Mouse (Mus musculus): Measurements from ENCODE around the gene Ankrd44. TPM values are rescaled to one million over a fixed set of nuclear protein-coding genes. Genes with fewer than 3 reads are reported as not detected.

The Ankrd44 gene
- total RNA-seq, 2 experiments from 2014 or later: 20.6 to 22.8 TPM

DNA sequence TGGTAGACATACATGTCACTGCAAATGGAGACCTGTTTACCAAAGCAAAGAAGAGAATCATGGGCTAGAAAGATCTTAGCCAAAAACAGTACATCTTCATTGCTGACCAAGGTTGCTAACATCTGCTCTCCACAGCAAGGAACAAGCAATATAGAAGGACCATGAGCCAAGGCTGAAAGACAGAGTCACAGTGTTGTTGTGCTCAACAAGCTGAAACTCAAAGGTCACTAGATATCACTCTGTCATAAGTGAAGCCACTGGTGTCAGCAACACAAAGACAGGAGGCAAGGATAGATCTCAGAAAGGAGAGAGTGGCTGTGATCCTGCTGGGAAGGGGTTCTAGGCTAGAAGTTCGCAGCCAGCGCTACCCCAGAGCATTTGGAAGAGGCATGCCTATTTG, 131.5 kb downstream of the Ankrd44 start:
- intact Hi-C loops (cut with DNase I): no loop called here

DNA sequence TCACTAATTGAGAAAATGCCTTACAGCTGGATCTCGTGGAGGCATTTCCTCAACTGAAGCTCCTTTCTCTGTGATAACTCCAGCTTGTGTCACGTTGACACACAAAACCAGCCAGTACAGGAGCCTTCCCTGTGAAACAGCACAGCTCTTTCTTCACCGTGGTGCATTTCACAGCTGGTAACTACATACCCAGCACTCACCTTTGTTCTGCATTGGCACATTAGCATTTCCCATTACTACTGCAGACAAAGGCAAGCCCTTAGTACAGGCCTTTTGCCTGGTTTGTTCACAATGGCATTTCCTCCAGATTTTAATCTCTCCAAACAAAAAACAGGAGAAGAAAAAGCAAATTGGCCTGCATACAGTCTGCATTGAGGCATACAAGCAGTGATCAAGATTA, 134.8 kb downstream of the Ankrd44 start:
- no peak for DNase-seq (ENCODE audit: low spot score in 2 of 2)
- intact Hi-C loops (cut with DNase I): no loop called here

More for the DNA sequence above, 131.5 kb downstream of the Ankrd44 start:
- DNase-seq (ENCODE audit: low spot score in 2 of 2): no peak

DNA sequence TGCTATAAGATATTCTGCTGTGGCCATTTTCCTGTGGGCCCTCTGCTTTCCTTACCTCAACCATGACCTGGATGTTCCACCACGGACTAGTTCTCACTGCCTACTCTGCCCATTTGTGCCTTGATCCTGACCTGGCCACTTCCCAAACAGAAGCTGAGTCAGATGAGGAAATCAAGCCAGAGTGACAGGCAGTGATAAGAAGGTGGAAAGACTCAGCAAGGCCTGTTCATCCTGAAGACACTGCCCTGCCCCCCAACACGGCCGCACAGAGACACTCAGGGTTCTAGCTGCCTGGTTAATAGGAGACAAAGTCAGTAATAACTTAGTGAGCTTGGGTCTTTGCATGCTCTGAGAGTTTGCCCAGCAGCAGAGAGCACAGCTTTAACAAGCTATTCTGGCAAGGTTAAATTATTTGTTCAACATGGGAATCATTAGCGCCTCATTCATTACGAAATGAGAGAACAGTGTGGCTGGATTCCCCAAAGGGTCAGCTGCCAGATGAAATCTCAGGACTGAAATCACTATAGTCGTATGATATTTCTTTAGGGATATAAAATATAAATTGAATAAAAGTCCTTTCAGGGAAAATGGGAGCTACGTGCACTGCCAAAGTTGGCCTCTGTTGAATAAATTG, 136.7 kb downstream of the Ankrd44 start:
- intact Hi-C loops (cut with DNase I): no loop called here
- DNase-seq (ENCODE audit: low spot score in 2 of 2): no peak

DNA sequence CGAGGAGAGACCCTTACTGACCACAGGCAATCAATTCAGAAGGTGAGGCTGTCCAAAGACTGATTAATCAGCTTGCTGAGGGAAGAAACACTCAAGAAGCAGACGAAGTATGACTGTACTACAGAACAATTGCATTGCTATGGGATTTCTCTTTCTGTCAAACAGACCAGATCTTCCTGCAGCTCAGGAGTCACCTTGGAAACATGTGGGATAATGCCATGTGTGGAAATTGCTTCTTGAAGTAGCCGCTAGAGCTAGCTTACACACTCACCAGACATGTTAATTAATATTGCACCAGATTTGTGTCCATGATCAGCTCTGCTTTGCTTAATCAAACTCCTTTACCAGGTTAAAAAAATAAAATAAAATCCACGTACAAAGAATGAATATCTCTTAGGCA, 137.8 kb downstream of the Ankrd44 start:
- no peak for DNase-seq (ENCODE audit: low spot score in 2 of 2)
- intact Hi-C loops (cut with DNase I): no loop called here

DNA sequence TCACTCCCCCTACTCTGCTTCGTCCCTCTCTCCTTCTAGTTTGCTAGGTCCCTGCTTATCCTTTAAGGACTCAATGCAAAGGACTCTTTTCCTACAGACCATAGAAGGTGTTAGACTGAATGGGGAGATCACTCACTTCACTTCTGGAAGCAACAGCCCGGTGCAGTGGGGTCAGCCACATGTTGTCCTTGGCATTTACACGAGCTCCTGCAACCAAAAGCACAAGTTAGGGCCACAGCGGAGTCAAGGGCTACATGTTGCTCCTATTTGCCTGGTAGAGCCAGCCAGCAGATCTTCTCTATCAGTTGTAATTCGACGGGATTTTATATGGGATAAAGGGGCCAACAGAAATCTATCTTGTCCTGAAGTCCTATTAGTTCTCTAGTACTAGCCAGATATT, 148.0 kb downstream of the Ankrd44 start:
- DNase-seq (ENCODE audit: low spot score in 2 of 2): no peak
- intact Hi-C loops (cut with DNase I): no loop called here

DNA sequence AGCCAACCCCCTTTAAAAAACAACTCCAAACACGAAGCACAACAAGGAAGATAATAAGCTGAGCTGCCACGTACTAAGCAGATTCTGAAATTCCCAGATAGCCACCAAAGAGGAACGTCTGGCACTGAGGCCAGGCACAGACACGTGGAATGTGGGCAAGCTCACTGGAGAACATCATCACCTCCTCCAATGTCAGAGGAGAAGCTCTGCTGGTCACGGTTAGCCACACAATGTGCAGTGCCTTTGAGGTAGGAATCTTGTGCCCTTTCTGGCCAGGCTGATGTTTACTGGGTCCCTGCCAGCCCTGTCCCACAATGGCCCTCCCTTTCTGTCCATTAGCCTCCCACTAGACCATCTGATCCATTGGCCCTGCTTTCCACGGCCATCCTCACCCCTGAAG, 149.1 kb downstream of the Ankrd44 start:
- no peak for DNase-seq (ENCODE audit: low spot score in 2 of 2)
- intact Hi-C loops (cut with DNase I): no loop called here

DNA sequence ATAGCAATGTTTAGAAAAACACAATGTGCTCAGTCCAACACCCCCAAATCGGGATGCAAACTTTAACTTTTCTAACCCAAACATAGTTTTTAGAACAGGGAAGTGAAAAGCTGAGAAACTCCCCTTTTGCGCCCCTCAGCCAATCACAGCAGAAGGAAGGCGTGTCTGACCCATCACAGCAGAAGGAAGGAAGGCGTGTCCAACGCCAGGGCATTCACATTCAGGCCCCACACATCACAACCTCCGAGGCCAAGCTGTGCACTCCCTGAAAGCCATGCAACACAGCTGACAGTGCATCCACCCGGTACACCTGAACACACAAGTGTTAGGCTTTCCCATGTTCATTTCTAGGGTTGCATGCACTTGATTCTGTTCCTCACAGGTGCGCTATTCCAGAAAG, 150.1 kb downstream of the Ankrd44 start:
- intact Hi-C loops (cut with DNase I): no loop called here
- DNase-seq (ENCODE audit: low spot score in 2 of 2): no peak

DNA sequence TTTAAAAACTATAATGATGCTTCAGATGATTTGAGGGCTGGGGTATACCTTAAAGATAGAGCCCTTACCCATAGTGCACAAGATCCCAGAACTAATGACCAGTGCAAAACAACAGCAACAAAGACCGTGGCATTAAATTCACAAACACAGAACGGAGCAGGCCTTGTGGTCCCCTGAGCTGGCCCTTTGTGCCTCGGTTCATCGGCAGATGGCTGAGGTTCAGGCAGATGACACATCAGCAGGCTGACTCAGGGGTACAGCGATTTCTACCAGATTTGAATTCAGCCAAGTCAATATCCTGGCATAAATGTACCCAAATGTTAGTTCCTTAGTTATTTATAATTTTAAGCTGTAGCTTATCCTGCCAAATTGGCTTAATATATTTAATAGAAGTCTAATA, 153.3 kb downstream of the Ankrd44 start:
- intact Hi-C loops (cut with DNase I): no loop called here
- no peak for DNase-seq (ENCODE audit: low spot score in 2 of 2)

DNA sequence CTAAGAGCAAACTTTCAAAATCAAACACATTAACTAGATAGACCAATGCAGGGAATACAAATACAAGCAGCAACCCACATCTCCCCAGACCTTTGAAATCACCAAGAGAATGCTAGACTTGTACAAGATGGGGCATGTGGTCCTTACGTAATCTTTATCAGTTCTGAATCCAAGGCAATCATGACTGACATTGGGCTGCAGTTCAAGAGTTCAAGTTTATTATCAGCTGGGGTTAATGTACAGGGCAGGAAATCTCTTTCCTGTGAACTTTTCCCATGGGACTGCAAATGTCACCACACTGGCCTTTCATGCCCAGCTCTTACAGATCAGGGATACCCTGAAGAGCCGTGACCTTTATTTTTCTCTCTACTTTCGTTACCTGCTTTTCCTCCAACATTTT, 154.7 kb downstream of the Ankrd44 start:
- DNase-seq (ENCODE audit: low spot score in 2 of 2): no peak
- intact Hi-C loops (cut with DNase I): no loop called here

DNA sequence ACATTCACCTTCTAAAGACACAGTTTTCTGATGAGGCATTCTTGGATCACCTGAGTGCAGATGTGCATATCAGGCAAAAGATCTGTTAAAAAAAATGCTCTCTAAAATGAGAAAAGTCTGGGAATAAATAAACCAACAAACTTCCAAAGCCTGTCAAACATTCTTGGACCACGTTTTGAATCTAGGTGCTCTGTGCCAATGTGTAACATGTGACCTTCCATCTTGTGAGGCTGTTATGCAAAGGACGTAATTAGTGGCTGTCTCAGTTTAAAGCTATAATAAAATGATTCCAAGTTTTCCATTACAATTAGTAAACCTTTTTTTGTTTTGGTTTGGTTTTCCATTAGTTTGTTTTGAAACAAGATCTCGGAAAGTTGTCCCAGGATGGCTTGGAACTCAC, 159.0 kb downstream of the Ankrd44 start:
- no peak for DNase-seq (ENCODE audit: low spot score in 2 of 2)
- intact Hi-C loops (cut with DNase I): no loop called here

DNA sequence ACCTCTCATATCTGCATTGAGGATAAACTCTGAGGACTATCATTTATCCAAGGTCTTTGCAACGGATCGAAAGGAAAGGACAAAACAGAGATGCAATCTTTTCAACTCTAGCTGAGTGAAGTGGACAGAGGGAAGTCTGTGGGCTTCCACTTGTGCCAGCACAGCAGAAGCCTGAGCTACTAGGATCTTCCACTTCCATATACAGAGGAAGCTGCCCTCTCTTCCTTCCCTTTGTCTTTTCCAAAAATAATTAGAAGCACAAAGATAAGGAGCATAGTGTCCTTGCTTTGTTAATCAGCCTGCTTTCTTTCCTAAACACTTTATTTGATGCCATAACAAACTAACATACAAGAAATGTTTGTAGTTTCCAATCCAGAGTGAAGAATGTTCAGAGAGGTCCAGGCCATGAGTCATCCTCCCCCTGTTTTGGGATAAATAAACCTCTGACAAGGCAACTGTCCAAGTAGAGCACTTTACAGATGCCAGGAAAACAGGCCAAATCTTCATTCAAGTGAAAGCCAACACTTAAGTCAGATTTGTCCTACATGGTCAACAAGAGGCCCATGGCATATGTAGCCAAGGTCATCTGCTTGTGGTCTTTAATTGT, 160.5 kb downstream of the Ankrd44 start:
- intact Hi-C loops (cut with DNase I): no loop called here
- DNase-seq (ENCODE audit: low spot score in 2 of 2): no peak

DNA sequence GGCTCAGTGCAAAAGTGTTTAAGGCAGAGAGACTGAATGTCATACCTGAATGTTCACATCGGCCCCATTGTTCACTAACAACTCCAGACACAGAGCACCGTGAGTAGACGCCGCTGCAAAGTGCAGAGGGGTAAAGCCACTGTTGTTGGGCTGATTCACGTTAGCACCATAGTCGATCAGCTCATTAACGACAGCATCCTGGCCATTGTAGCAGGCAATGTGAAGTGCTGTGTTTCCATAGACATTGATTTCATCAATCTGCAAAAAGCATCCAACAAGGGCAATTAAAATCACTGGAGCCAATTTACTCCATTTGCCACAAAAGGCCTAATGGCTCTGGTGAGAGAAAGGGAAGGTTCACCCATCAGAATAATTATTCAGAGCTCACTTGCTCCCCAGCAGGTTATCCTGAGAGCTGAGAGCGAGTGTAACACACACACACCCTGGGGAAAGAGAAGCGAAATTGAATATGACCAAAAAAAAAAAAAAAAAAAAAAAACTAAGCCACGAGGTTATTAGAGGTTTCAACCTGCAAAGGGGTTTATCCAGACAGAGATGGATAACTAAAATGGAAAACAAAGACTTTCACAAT, 163.9 kb downstream of the Ankrd44 start:
- no peak for DNase-seq (ENCODE audit: low spot score in 2 of 2)

DNA sequence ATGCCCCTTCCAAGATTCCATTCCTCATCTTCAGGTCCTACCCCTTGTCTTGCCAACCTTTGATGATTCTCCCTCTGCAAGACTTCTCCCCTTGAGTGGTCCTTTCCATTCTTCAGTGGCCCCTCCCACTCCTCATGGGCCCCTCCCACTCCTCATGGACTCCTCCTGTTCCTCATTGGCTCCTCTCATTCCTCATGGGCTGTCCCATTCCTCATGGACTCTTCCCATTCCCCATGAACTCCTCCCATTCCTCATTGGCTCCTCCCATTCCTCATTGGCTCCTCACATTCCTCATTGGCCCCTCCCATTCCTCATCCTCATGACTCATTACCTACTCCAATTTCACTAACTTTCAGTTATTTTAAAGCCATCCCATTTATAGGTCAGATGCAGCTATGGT, 166.3 kb downstream of the Ankrd44 start:
- intact Hi-C loops (cut with DNase I): loop anchor here (10.0 kb wide), 1 partner anchor 215 kb away; no protein-coding TSS in a partner anchor
- DNase-seq (ENCODE audit: low spot score in 2 of 2): no peak

More for the DNA sequence above, 163.9 kb downstream of the Ankrd44 start:
- intact Hi-C loops (cut with DNase I): no loop called here

DNA sequence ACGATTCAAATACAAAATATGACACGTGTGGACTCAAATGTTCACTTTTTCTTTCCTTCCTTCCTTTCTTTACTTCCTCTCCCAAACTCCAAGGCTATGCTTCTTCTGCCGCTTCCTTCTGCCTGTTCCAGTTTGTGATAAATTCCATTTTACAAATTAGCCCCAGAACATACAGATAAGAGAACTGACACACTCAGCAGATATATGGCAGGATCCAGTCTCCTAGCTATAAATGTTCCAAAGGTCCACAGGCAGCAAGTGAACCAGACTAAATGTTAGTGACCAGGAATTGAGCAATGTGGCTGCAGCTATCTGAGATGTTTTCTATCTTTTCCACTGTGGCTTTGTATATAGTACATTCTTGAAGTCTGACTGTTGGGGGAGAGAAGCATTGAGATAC, 168.9 kb downstream of the Ankrd44 start:
- DNase-seq (ENCODE audit: low spot score in 2 of 2): no peak
- intact Hi-C loops (cut with DNase I): loop anchor here (10.0 kb wide), 1 partner anchor 218 kb away; no protein-coding TSS in a partner anchor

DNA sequence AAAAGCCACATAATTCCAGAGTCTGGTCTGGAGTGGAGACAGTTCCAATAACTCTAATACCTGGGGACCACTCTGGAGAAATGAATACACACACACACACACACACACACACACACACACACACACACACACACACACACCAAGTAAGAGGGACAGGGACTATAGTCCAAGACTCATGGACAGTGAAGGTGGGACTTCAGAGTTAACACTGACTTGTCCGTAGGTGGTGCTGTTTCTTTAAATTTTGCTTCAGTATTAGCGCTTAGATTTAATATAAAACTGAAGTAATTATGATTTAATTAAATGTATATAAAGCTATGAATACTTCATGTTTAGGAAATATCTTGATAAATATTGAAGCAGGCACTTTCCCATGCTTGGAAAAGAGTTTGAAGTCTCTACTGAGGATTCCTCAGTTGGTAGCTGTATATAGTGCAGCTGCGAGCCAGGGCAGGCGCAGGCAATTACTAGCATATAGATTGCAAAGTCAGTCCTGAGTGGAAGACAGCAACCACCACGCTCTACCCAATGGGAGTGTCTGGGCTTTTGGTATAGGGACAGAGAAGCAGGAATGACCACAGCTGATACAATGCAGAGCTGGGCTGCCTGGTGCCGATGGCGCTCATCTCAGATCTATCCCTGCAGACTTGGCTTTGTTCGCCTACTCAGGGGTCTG, 170.4 kb downstream of the Ankrd44 start:
- intact Hi-C loops (cut with DNase I): loop anchor here (10.0 kb wide), 1 partner anchor 219 kb away; no protein-coding TSS in a partner anchor
- DNase-seq (ENCODE audit: low spot score in 2 of 2): no peak

DNA sequence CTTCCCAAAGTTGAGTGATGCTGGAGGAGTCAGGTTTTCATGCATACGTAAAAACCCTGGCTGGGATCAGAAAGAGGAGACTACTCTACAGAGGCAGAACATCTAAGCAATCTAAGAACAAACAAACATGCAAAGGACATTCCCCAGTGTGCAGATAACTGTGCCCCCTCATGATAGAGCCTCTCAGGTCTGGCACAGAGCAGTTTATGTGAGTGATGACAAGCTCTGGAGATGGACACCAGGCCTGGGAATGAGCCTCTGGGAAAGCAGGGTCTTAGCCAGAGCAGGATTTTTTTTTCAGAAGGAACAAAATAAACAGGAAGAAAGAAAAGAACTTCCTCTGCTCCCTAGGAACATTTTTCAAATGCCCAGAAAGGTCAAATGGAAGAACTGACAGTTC, 176.2 kb downstream of the Ankrd44 start:
- intact Hi-C loops (cut with DNase I): loop anchor here (10.0 kb wide), 1 partner anchor 225 kb away; no protein-coding TSS in a partner anchor
- no peak for DNase-seq (ENCODE audit: low spot score in 2 of 2)

DNA sequence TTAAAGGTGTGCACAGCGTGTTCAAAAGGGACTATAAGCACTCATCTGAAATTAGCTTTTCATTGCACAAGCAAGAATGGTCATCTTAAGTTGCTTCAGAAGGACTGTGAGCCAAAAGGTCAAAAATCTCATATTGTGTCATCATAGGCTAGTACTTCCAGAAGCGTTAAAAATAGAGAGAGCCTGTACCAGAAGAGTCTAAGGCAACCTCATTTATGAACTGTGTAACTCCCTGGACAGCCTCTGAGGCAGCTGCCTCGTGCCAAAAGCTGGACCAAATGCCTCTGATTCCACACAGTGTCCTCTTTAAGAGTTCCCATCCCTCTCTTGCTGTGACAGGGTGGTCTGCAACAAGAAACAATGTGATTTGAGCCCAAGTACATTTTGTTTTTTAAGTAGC, 176.7 kb downstream of the Ankrd44 start:
- no peak for DNase-seq (ENCODE audit: low spot score in 2 of 2)
- intact Hi-C loops (cut with DNase I): no loop called here

DNA sequence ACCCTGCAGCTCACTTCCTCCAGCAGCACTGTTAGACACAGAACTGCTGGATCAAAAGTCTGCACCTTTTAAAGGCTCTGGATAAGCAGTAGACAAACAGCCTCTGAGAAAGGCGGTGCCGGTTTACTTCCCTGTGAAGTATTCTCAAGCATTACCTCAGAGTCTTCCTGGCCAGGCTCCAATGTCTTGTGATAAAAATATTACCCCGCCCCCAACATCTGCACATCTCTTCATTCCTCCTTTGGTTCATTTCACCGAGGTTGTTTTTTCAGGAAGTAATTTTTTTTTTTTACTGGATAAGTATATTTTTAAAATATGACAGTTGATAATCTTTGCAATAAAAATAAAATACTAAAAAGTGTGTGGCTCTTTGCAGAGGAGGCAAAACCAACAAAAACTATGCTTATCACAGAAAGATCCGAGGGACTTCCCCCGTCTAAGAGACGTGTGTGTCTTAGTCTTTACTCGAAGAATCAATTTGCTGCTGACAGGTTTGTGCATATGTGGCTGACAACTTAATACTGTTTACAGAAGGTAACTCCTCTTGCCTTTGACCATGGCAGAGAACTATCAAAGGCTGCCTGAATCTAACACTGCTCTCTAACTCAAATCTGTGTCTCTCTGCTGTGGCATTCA, 178.3 kb downstream of the Ankrd44 start:
- DNase-seq (ENCODE audit: low spot score in 2 of 2): peak in 1 of 2 experiments; percentile 25
- intact Hi-C loops (cut with DNase I): no loop called here

DNA sequence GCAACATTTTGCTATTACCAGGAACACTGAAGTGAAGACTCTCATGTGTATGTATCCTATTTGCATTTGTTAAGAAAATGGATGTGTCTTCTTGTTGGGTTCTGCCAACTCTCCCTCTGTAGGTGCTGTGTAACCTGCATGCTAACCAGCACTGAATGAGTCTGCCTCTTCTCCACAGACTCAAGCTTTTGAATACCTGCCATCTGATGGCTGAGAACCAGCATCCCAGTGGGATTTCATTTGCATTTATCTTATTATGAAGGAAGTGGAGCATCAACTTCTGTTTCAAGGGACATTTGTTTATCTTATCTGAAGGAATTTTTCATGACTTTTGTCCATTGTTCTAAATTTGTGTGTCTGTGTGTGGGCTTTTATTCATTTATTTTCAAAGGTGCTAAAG, 180.5 kb downstream of the Ankrd44 start:
- intact Hi-C loops (cut with DNase I): no loop called here
- no peak for DNase-seq (ENCODE audit: low spot score in 2 of 2)

DNA sequence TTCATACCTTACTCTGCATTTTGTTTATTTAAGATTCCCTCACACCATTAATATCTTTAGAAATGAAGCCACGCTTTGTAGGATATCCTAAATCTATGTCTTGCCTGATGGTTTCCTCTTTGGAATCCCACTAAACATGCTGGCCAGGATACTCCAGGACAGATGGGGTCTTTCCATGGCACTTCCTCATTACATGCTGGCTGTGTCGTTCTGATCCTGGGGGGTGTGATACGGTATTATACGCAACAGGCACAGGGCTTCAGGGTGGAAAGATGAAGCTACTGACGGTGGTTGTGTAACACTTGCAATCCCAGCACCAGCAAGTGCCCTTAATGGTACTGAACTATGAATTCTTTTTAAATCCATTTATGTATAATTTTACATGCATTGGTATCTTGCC, 182.0 kb downstream of the Ankrd44 start:
- DNase-seq (ENCODE audit: low spot score in 2 of 2): no peak
- intact Hi-C loops (cut with DNase I): no loop called here
